Mouse (Mus musculus): ENCODE data around the gene Slc16a8. TPM values are rescaled to one million over a fixed set of nuclear protein-coding genes. Genes with fewer than 3 reads are reported as not detected.
A peak's percentile ranks its signal among the peaks of the same experiment; 100 is the strongest.

Slc16a8 gene
- polyA plus RNA-seq, 1 experiment from 2014 or later, result 0.27 TPM

DNA sequence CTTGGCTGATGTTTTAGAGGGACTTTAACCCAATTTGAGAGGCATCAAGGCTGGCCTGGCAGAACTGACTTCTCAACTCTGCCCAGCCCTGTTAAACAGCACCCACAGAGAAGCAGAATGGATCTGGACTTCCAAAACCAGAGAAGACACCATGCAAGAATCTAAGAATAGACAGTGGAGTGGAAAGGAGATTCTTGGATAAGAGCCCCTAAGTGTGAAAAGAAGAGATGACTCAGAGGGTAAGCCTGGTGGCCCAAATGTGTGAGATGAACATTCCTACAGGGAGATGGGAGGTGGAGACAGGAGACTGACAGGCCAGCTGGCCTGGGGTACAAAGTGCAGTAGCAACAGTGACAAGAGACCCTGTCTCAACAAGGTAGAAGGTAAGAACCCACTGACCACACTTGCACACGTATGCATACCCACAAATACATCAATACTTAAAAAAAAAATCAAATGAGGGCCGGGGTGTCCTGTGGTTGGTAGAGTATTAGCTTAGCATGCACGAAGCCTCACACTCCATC lies 8.3 kb upstream of the Slc16a8 start:
- H3K9me3 ChIP-seq, result no peaks in the 10 kb centered on the region
- 80% methylated on average over 3 of the region's 3 CpGs for WGBS
- no peak overlapping the region for H3K4me3 ChIP-seq
- no peak for ATAC-seq (ENCODE audit: extremely low read depth, insufficient number of reproducible peaks, low FRiP score, low TSS enrichment)
- H3K9ac ChIP-seq, result 0 out of 2 replicates have a peak overlapping the region, but pooled peaks have one; percentile 11
- H3K4me2 ChIP-seq, result peak overlapping the region; percentile 98
- H3K27ac ChIP-seq (replicated peaks), result peak overlapping the region; percentile 60
- peaks cover 84% of the 10 kb centered on the region for H3K27me3 ChIP-seq (replicated peaks)
- H3K4me1 ChIP-seq, result peaks cover 20% of the 10 kb centered on the region
- no peaks in the 10 kb centered on the region for H3K36me3 ChIP-seq

- peaks cover 80% of the 10 kb centered on the region for H3K27me3 ChIP-seq (replicated peaks)
- peak overlapping the region; percentile 86; the same call in 1 of the 2 replicates for H3K9ac ChIP-seq
- peak overlapping the region; percentile 60 for H3K27ac ChIP-seq (replicated peaks)
- no peaks in the 10 kb centered on the region for H3K9me3 ChIP-seq
- no peak for ATAC-seq (ENCODE audit: extremely low read depth, insufficient number of reproducible peaks, low FRiP score, low TSS enrichment)
- peaks cover 20% of the 10 kb centered on the region for H3K4me1 ChIP-seq
- peak overlapping the region; percentile 72; the same call in 1 of the 2 replicates for H3K4me3 ChIP-seq
- no peaks in the 10 kb centered on the region for H3K36me3 ChIP-seq
- 23% methylated on average over 13 of the region's 13 CpGs for WGBS
- peak overlapping the region; percentile 98 for H3K4me2 ChIP-seq
Observed at GRCm38 (mm10) chr15:79262375-79262774, 7.8 kb upstream of the Slc16a8 start.

GRCm38 (mm10) chr15:79261757-79262156 lies 7.2 kb upstream of the Slc16a8 start:
- WGBS, result 0% methylated on average over 24 of the region's 28 CpGs
- H3K9me3 ChIP-seq, result no peaks in the 10 kb centered on the region
- peak overlapping the region; percentile 72 for H3K4me3 ChIP-seq
- H3K4me2 ChIP-seq, result peak overlapping the region; percentile 98
- H3K4me1 ChIP-seq, result peaks cover 20% of the 10 kb centered on the region
- peaks cover 74% of the 10 kb centered on the region for H3K27me3 ChIP-seq (replicated peaks)
- H3K36me3 ChIP-seq, result no peaks in the 10 kb centered on the region
- H3K9ac ChIP-seq, result peak overlapping the region; percentile 86
- ATAC-seq (ENCODE audit: extremely low read depth, insufficient number of reproducible peaks, low FRiP score, low TSS enrichment), result no peak
- peak overlapping the region; percentile 60 for H3K27ac ChIP-seq (replicated peaks)

GRCm38 (mm10) chr15:79261095-79261725 lies 6.6 kb upstream of the Slc16a8 start:
- peak overlapping the region; percentile 60 for H3K27ac ChIP-seq (replicated peaks)
- H3K9me3 ChIP-seq, result no peaks in the 10 kb centered on the region
- H3K4me3 ChIP-seq, result peak overlapping the region; percentile 72
- peaks cover 20% of the 10 kb centered on the region for H3K4me1 ChIP-seq
- peak overlapping the region; percentile 98 for H3K4me2 ChIP-seq
- no peaks in the 10 kb centered on the region for H3K36me3 ChIP-seq
- peaks cover 69% of the 10 kb centered on the region for H3K27me3 ChIP-seq (replicated peaks)
- peak; percentile 49; the same call in 1 of the 2 replicates for ATAC-seq (ENCODE audit: extremely low read depth, insufficient number of reproducible peaks, low FRiP score, low TSS enrichment)
- peak overlapping the region; percentile 86 for H3K9ac ChIP-seq
- WGBS, result 2% methylated on average over 53 of the region's 62 CpGs

GRCm38 (mm10) chr15:79258521-79258920 lies 4.0 kb upstream of the Slc16a8 start:
- Histone ChIP-seq H3K4me3 (no peak overlapping the region), H3K27me3 (replicated peaks) (peaks cover 69% of the 10 kb centered on the region), H3K4me2 (no peak overlapping the region), H3K27ac (replicated peaks) (no peak overlapping the region), H3K9me3 (no peaks in the 10 kb centered on the region), H3K9ac (no peak overlapping the region), H3K36me3 (no peaks in the 10 kb centered on the region), H3K4me1 (peaks cover 26% of the 10 kb centered on the region)
- ATAC-seq (ENCODE audit: extremely low read depth, insufficient number of reproducible peaks, low FRiP score, low TSS enrichment), result no peak
- WGBS, result 34% methylated on average over 17 of the region's 17 CpGs

DNA sequence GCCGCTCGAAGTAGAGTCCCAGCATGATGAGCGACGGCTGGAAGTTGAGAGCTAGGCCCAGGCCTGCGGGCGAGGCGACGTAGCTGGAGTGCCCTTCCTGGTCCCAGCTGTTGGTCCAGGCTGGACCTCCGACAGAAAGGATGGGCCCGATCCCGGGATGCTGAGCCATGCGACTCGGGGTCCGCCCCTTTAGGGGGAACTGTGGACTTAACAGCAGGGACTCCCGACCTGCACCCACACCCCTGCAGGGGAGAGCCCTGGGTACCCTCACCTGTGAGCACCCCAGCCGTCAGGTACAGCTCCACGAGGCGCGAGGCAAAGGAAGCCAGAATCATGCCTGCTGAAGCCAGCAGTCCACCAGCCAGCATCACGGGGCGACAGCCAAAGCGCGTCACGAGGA lies 2.0 kb downstream of the Slc16a8 start:
- H3K4me2 ChIP-seq, result peak overlapping the region; percentile 76
- H3K4me1 ChIP-seq, result peaks cover 18% of the 10 kb centered on the region
- peak overlapping the region; percentile 48 for H3K4me3 ChIP-seq
- peak overlapping the region; percentile 85 for H3K9ac ChIP-seq
- no peaks in the 10 kb centered on the region for H3K9me3 ChIP-seq
- no peak for ATAC-seq (ENCODE audit: extremely low read depth, insufficient number of reproducible peaks, low FRiP score, low TSS enrichment)
- H3K27me3 ChIP-seq (replicated peaks), result peaks cover 56% of the 10 kb centered on the region
- peaks cover 19% of the 10 kb centered on the region for H3K36me3 ChIP-seq
- 28% methylated on average over 24 of the region's 24 CpGs for WGBS
- no peak overlapping the region for H3K27ac ChIP-seq (replicated peaks)

DNA sequence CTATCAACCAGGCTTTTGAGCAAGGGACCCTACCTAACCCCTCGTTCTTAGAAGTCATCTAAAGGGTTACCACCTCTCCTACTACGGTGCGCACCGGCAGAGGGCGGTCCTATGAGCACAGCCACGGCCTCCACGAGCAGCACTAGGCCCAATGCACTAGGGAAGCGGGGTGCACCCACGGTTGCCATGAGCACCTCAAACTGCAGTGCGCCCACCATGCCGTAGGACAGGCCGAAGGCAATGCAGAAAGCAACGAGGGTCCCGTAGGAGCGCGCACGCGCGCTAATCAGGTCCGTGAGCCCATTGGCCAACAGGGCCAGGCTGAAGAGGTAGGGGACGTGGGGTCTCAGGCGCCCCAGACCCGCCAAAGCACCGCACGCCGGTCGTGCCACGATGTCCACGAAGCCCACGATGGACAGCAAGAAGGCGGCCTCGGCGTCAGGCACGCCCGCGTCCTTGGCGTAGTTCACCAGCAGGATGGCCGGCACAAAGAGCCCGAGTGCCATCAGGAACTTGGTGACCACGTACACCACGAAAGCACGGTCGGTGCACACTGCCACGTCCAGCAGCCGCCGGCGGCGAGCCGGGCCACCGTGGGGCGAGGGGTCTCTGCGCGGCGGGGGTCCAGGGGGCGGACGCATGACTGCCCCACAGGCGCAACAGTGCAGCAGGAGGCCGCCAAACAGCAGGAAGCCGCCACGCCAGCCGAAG lies 2.6 kb downstream of the Slc16a8 start:
- H3K4me2 ChIP-seq, result peak overlapping the region; percentile 76
- H3K27me3 ChIP-seq (replicated peaks), result peaks cover 56% of the 10 kb centered on the region
- peaks cover 24% of the 10 kb centered on the region for H3K36me3 ChIP-seq
- H3K4me1 ChIP-seq, result peaks cover 18% of the 10 kb centered on the region
- peak overlapping the region; percentile 85 for H3K9ac ChIP-seq
- no peak overlapping the region for H3K27ac ChIP-seq (replicated peaks)
- ATAC-seq (ENCODE audit: extremely low read depth, insufficient number of reproducible peaks, low FRiP score, low TSS enrichment), result peak; percentile 7; the same call in 1 of the 2 replicates
- peak overlapping the region; percentile 48 for H3K4me3 ChIP-seq
- WGBS, result 2% methylated on average over 59 of the region's 61 CpGs
- no peaks in the 10 kb centered on the region for H3K9me3 ChIP-seq

GRCm38 (mm10) chr15:79251168-79251567 lies 3.4 kb downstream of the Slc16a8 start:
- no peak overlapping the region for H3K9ac ChIP-seq
- 46% methylated on average over 7 of the region's 7 CpGs for WGBS
- H3K27ac ChIP-seq (replicated peaks), result no peak overlapping the region
- H3K9me3 ChIP-seq, result no peaks in the 10 kb centered on the region
- H3K4me2 ChIP-seq, result no peak overlapping the region
- H3K27me3 ChIP-seq (replicated peaks), result peaks cover 56% of the 10 kb centered on the region
- no peak overlapping the region for H3K4me3 ChIP-seq
- peaks cover 32% of the 10 kb centered on the region for H3K36me3 ChIP-seq
- ATAC-seq (ENCODE audit: extremely low read depth, insufficient number of reproducible peaks, low FRiP score, low TSS enrichment), result no peak
- peaks cover 18% of the 10 kb centered on the region for H3K4me1 ChIP-seq

DNA sequence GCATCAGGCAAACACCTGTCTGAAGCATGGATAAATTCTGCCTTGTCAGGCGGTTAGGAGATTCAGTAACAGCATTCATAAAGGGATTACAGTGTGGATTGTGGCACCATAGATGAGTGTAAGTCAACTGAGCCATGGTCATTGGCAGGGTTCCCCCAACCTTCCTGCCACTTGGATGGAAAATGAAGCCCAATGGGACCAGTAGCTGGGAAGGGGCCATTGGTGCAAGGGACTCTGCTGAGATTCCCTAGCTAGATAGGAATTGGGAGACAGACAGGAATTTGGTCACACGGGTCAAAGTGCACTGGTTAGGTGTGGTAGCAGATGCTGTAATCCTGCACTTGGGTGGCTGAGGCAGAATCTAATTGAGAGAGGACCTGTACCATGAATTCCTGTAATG lies 4.3 kb downstream of the Slc16a8 start:
- H3K9me3 ChIP-seq, result no peaks in the 10 kb centered on the region
- no peak overlapping the region for H3K9ac ChIP-seq
- ATAC-seq (ENCODE audit: extremely low read depth, insufficient number of reproducible peaks, low FRiP score, low TSS enrichment), result no peak
- H3K4me2 ChIP-seq, result no peak overlapping the region
- peaks cover 41% of the 10 kb centered on the region for H3K36me3 ChIP-seq
- peaks cover 20% of the 10 kb centered on the region for H3K4me1 ChIP-seq
- peaks cover 52% of the 10 kb centered on the region for H3K27me3 ChIP-seq (replicated peaks)
- H3K27ac ChIP-seq (replicated peaks), result no peak overlapping the region
- WGBS, result 71% methylated on average over 2 of the region's 2 CpGs
- H3K4me3 ChIP-seq, result no peak overlapping the region

DNA sequence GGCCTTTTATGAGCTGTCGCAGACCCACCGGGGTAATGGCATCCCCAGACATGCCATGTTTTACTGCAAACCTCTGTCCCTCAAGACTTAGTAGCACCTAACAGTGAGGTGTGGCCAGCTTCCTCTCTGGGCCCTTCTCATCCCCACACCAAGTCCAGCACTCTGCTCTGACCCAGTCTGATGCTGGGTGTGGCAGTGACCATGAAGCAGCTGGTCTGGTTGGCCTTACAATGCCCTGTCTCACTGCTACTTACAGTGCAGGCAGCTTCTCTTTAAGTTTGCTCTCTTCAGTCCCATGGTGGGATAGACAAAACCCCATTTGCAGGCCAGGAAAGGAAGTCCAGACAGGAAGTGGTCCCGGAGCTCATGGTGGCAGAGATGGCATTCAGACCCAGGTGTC lies 9.2 kb downstream of the Slc16a8 start:
- Histone ChIP-seq H3K9ac (no peak overlapping the region), H3K36me3 (peaks cover 72% of the 10 kb centered on the region)

GRCm38 (mm10) chr15:79244071-79244893 lies 10.3 kb downstream of the Slc16a8 start:
- peak overlapping the region; percentile 58 for H3K9ac ChIP-seq
- H3K4me3 ChIP-seq, result no peak overlapping the region
- ATAC-seq (ENCODE audit: extremely low read depth, insufficient number of reproducible peaks, low FRiP score, low TSS enrichment), result no peak
- H3K4me1 ChIP-seq, result peaks cover 27% of the 10 kb centered on the region
- no peaks in the 10 kb centered on the region for H3K27me3 ChIP-seq (replicated peaks)
- peak overlapping the region; percentile 94 for H3K27ac ChIP-seq (replicated peaks)
- H3K4me2 ChIP-seq, result no peak overlapping the region
- no peaks in the 10 kb centered on the region for H3K9me3 ChIP-seq
- 62% methylated on average over 7 of the region's 7 CpGs for WGBS
- H3K36me3 ChIP-seq, result peaks cover 79% of the 10 kb centered on the region

More for the DNA sequence above, 9.2 kb downstream of the Slc16a8 start:
- Histone ChIP-seq H3K4me2 (no peak overlapping the region), H3K27ac (replicated peaks) (peak overlapping the region; percentile 94; the same call in 1 of the 2 replicates), H3K4me3 (no peak overlapping the region), H3K4me1 (peaks cover 27% of the 10 kb centered on the region), H3K9me3 (no peaks in the 10 kb centered on the region), H3K27me3 (replicated peaks) (0 out of 2 replicates have a peak, but pooled peaks cover 3% of the 10 kb centered on the region)
- no peak for ATAC-seq (ENCODE audit: extremely low read depth, insufficient number of reproducible peaks, low FRiP score, low TSS enrichment)
- WGBS, result 78% methylated on average over 3 of the region's 3 CpGs
